ENCODE assay signal across 21 mouse cellular contexts in the genomic region with DNA sequence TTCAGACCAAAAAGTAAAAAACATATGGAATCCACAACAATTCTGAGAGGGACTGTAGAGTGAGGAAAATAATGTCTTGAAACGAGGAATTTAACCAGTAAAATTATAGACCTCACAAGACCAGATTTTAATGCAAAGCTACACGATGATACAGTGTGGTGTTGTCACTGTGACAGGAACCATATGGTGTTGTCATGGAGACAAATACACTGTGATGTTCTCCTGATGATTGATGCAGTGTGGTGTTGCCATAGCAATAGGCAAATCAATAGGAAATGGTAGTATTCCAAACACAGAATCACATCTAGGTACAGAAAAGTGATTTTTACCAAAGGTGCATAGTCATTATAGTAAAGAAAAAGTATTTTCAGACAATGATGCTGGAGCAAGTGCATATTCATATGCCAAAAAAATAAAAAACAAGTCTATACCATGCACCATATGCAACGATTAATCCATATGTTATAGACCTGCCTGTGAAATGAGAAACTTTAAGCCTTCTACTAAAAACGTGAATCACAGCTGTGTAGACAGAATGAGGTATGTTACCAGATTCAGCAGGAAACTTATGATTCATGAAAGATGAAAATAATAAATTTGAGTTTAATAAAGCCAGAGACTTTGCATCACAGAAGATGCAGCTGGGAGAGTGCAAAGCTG.
DNase-seq lines count a peak whose midpoint lies in the region; ATAC-seq lines count a peak whose summit lies in the region.
"Had no signal": no experiment of that assay in that cellular context is flagged by ENCODE, and none has a peak within 500 bp of the region (broad histone marks: within the 10 kb centered on the region; RNA-seq: fewer than 3 reads in every experiment).

No protein-coding gene starts in this region.

- no peaks in the 10 kb centered on the region for H3K27me3 ChIP-seq in hindbrain, embryonic 11.5 days (ENCODE audit: control insufficient read depth, insufficient read depth, low read length)
- H3K27me3 ChIP-seq in hindbrain, embryonic 12.5 days = no peaks in the 10 kb centered on the region
- H3K27me3 ChIP-seq in neural tube, embryonic 14.5 days (ENCODE audit: control insufficient read depth, insufficient read depth, low read length) = no peaks in the 10 kb centered on the region
- H3K27me3 ChIP-seq: embryonic facial prominence, embryonic 12.5 days; liver, embryonic 12.5 days; megakaryocyte, embryonic 14.5 days had no signal

- ATAC-seq in hindbrain, embryonic 11.5 days (ENCODE audit: low FRiP score) = no peak
- ATAC-seq in hindbrain, embryonic 12.5 days (ENCODE audit: low FRiP score) = no peak
- peak; percentile 79 for ATAC-seq in neural tube, embryonic 14.5 days (ENCODE audit: low read depth)
- no peak for ATAC-seq in erythroblast, adult 5-6 weeks (replicated peaks; ENCODE audit: low FRiP score, poor library complexity, severe bottlenecking)
- ATAC-seq: liver, embryonic 12.5 days; lung, postnatal 0 days; Patski had no signal

- H3K4me3 ChIP-seq in hindbrain, embryonic 11.5 days (ENCODE audit: low read depth, low read length) = no peak overlapping the region
- no peak overlapping the region for H3K4me3 ChIP-seq in hindbrain, embryonic 12.5 days
- H3K4me3 ChIP-seq in neural tube, embryonic 14.5 days (ENCODE audit: low read depth, low read length) = no peak overlapping the region
- H3K4me3 ChIP-seq: embryonic facial prominence, embryonic 12.5 days; heart, embryonic 10.5 days; liver, embryonic 12.5 days; megakaryocyte, embryonic 14.5 days had no signal

- H3K9ac ChIP-seq in hindbrain, embryonic 11.5 days (ENCODE audit: low read depth, low read length) = no peak overlapping the region
- no peak overlapping the region for H3K9ac ChIP-seq in hindbrain, embryonic 12.5 days
- no peak overlapping the region for H3K9ac ChIP-seq in neural tube, embryonic 14.5 days (replicated peaks; ENCODE audit: low read depth, low read length)
- H3K9ac ChIP-seq: embryonic facial prominence, embryonic 12.5 days; liver, embryonic 12.5 days had no signal

- 59% methylated on average over 4 of the region's 4 CpGs for WGBS in hindbrain, embryonic 11.5 days
- WGBS in hindbrain, embryonic 12.5 days = 57% methylated on average over 4 of the region's 4 CpGs
- 41% methylated on average over 4 of the region's 4 CpGs for WGBS in neural tube, embryonic 14.5 days

- no peak overlapping the region for H3K27ac ChIP-seq in hindbrain, embryonic 11.5 days (ENCODE audit: low read depth, low read length)
- H3K27ac ChIP-seq in hindbrain, embryonic 12.5 days = no peak overlapping the region
- H3K27ac ChIP-seq in neural tube, embryonic 14.5 days (ENCODE audit: low read depth, low read length) = no peak overlapping the region
- H3K27ac ChIP-seq: embryonic facial prominence, embryonic 12.5 days; heart, embryonic 10.5 days; liver, embryonic 12.5 days had no signal

- H3K36me3 ChIP-seq in hindbrain, embryonic 11.5 days (ENCODE audit: control insufficient read depth, insufficient read depth, low read length) = no peaks in the 10 kb centered on the region
- no peaks in the 10 kb centered on the region for H3K36me3 ChIP-seq in hindbrain, embryonic 12.5 days
- H3K36me3 ChIP-seq in neural tube, embryonic 14.5 days (ENCODE audit: control insufficient read depth, insufficient read depth, low read length) = no peaks in the 10 kb centered on the region
- H3K36me3 ChIP-seq: embryonic facial prominence, embryonic 12.5 days; heart, embryonic 10.5 days; liver, embryonic 12.5 days had no signal

- no peak overlapping the region for H3K4me2 ChIP-seq in hindbrain, embryonic 11.5 days (replicated peaks; ENCODE audit: low read depth, low read length)
- H3K4me2 ChIP-seq in hindbrain, embryonic 12.5 days (replicated peaks) = no peak overlapping the region
- H3K4me2 ChIP-seq in neural tube, embryonic 14.5 days (ENCODE audit: low read depth, low read length) = no peak overlapping the region
- H3K4me2 ChIP-seq: embryonic facial prominence, embryonic 12.5 days; liver, embryonic 12.5 days had no signal

- DNase-seq in hindbrain, embryonic 11.5 days (ENCODE audit: low spot score) = peak; percentile 26
- DNase-seq in neural tube, embryonic 10.5 days (ENCODE audit: extremely low spot score, low spot score) = no peak
- DNase-seq in mesoderm, embryonic 11.5 days (ENCODE audit: low read depth, low spot score) = peak; percentile 49
- DNase-seq in heart, adult 9 months (ENCODE audit: low spot score in 2 of 2) = no peak
- DNase-seq: adrenal gland, postnatal 36 days; B cell, adult 2 months; cerebellum, postnatal 14 days; heart, postnatal 14 days; kidney, adult 18-20 months; kidney, postnatal 36 days; layer of hippocampus, postnatal 36 days; thymus, postnatal 25 days had no signal

- H3K9me3 ChIP-seq in hindbrain, embryonic 11.5 days (ENCODE audit: control insufficient read depth, low read length) = no peaks in the 10 kb centered on the region
- H3K9me3 ChIP-seq in hindbrain, embryonic 12.5 days (replicated peaks) = peaks cover 9% of the 10 kb centered on the region; the same call in 1 of the 2 replicates
- no peaks in the 10 kb centered on the region for H3K9me3 ChIP-seq in neural tube, embryonic 14.5 days (ENCODE audit: control insufficient read depth, low read length)
- H3K9me3 ChIP-seq: heart, embryonic 10.5 days; liver, embryonic 12.5 days had no signal

- H3K4me1 ChIP-seq in hindbrain, embryonic 11.5 days (replicated peaks; ENCODE audit: control insufficient read depth, insufficient read depth, low read length) = no peaks in the 10 kb centered on the region
- H3K4me1 ChIP-seq in hindbrain, embryonic 12.5 days = no peaks in the 10 kb centered on the region
- no peaks in the 10 kb centered on the region for H3K4me1 ChIP-seq in neural tube, embryonic 14.5 days (ENCODE audit: control insufficient read depth, insufficient read depth, low read length)
- H3K4me1 ChIP-seq: embryonic facial prominence, embryonic 12.5 days; liver, embryonic 12.5 days; megakaryocyte, embryonic 14.5 days had no signal

Comparison
In these comparisons a context has a peak if more than half of its experiments do, and no peak if none do; other contexts are left out.
1. DNase-seq: peak in hindbrain, embryonic 11.5 days (single experiment) and mesoderm, embryonic 11.5 days (single experiment); none in neural tube, embryonic 10.5 days (single experiment) and heart, adult 9 months (0 of 2).